Mouse (Mus musculus): ENCODE results near the gene Anks1. TPM values are rescaled to one million over a fixed set of nuclear protein-coding genes. Genes with fewer than 3 reads are reported as not detected.
A peak's percentile ranks its signal among the peaks of the same experiment; 100 is the strongest.

Anks1 gene
- 27.8 and 36.5 TPM in 2 replicates for polyA plus RNA-seq (2015; fragmentation: Nextera tagmentation; extraction: Ambion mirVana)

- Histone ChIP-seq H3K4me2 (ENCODE audit: low read length) (peak within 1 kb of the TSS; percentile 98), H3K9ac (replicated peaks; ENCODE audit: low read depth, low read length) (peak within 1 kb of the TSS; percentile 83), H3K4me3 (replicated peaks; ENCODE audit: low read length) (peak within 1 kb of the TSS; percentile 64), H3K27me3 (replicated peaks; ENCODE audit: control insufficient read depth, insufficient read depth, low read length) (no peaks in the 10 kb centered on the region), H3K9me3 (ENCODE audit: control insufficient read depth, low read length) (no peaks in the 10 kb centered on the region), H3K36me3 (ENCODE audit: control insufficient read depth, insufficient read depth) (no peaks in the 10 kb centered on the region), H3K27ac (ENCODE audit: low read length) (peak within 1 kb of the TSS; percentile 82), H3K4me1 (replicated peaks; ENCODE audit: control insufficient read depth, insufficient read depth, low read length) (peaks cover 42% of the 10 kb centered on the region)
- ATAC-seq, result peak; percentile 88
- under 1% methylated on average over 70 of the region's 78 CpGs for WGBS
Measured at GRCm38 (mm10) chr17:27908888-27909621, at the start of gene Anks1. TSS of gene Anks1 (plus strand) at chr17:27909306.

DNA sequence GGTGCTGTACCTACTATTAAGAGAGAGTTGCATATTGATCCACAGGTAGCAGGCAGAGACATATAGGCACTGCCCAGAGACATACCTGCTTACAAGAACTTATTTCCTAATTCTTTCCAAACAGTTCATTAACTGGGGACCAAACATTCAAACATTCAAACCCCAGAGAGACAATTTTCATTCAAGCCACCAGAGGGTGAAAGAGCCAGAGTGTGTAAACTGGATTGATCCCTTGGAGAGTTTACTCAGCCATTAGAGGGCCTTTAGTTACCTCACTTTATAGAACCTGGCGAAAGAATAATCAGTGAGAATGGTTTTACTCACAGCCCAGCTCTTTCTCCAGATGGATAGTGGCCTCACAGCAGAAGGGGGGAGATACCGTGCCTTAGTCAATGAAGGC lies 43.6 kb upstream of the Anks1 start:
- 82% methylated on average over 2 of the region's 2 CpGs for WGBS
- ATAC-seq, result no peak

GRCm38 (mm10) chr17:27866737-27867136 lies 42.4 kb upstream of the Anks1 start:
- no peaks in the 10 kb centered on the region; the same call in 1 of the 2 replicates for H3K4me1 ChIP-seq (replicated peaks; ENCODE audit: control insufficient read depth, insufficient read depth, low read length)
- WGBS, result 90% methylated on average over 4 of the region's 4 CpGs
- no peak for ATAC-seq

More for the DNA sequence above, 43.6 kb upstream of the Anks1 start:
- Histone ChIP-seq H3K4me3 (replicated peaks; ENCODE audit: low read length) (no peak overlapping the region), H3K9me3 (ENCODE audit: control insufficient read depth, low read length) (no peaks in the 10 kb centered on the region), H3K4me1 (replicated peaks; ENCODE audit: control insufficient read depth, insufficient read depth, low read length) (no peaks in the 10 kb centered on the region), H3K36me3 (ENCODE audit: control insufficient read depth, insufficient read depth) (no peaks in the 10 kb centered on the region), H3K27me3 (replicated peaks; ENCODE audit: control insufficient read depth, insufficient read depth, low read length) (no peaks in the 10 kb centered on the region), H3K4me2 (ENCODE audit: low read length) (no peak overlapping the region), H3K9ac (replicated peaks; ENCODE audit: low read depth, low read length) (no peak overlapping the region), H3K27ac (ENCODE audit: low read length) (no peak overlapping the region)

GRCm38 (mm10) chr17:27871851-27872250 lies 37.3 kb upstream of the Anks1 start:
- ATAC-seq, result peak; percentile 33; the same call in 1 of the 2 replicates
- H3K36me3 ChIP-seq (ENCODE audit: control insufficient read depth, insufficient read depth), result no peaks in the 10 kb centered on the region
- H3K4me3 ChIP-seq (replicated peaks; ENCODE audit: low read length), result no peak overlapping the region
- H3K4me2 ChIP-seq (ENCODE audit: low read length), result no peak overlapping the region
- H3K27me3 ChIP-seq (replicated peaks; ENCODE audit: control insufficient read depth, insufficient read depth, low read length), result no peaks in the 10 kb centered on the region
- no peak overlapping the region for H3K9ac ChIP-seq (replicated peaks; ENCODE audit: low read depth, low read length)
- H3K27ac ChIP-seq (ENCODE audit: low read length), result no peak overlapping the region
- no peaks in the 10 kb centered on the region; the same call in 1 of the 2 replicates for H3K4me1 ChIP-seq (replicated peaks; ENCODE audit: control insufficient read depth, insufficient read depth, low read length)
- no peaks in the 10 kb centered on the region for H3K9me3 ChIP-seq (ENCODE audit: control insufficient read depth, low read length)
- 65% methylated on average over 3 of the region's 3 CpGs for WGBS

More at GRCm38 (mm10) chr17:27866737-27867136, 42.4 kb upstream of the Anks1 start:
- Histone ChIP-seq H3K4me3 (replicated peaks; ENCODE audit: low read length) (no peak overlapping the region), H3K9ac (replicated peaks; ENCODE audit: low read depth, low read length) (no peak overlapping the region), H3K36me3 (ENCODE audit: control insufficient read depth, insufficient read depth) (no peaks in the 10 kb centered on the region), H3K27me3 (replicated peaks; ENCODE audit: control insufficient read depth, insufficient read depth, low read length) (no peaks in the 10 kb centered on the region), H3K9me3 (ENCODE audit: control insufficient read depth, low read length) (no peaks in the 10 kb centered on the region), H3K4me2 (ENCODE audit: low read length) (no peak overlapping the region), H3K27ac (ENCODE audit: low read length) (no peak overlapping the region)

DNA sequence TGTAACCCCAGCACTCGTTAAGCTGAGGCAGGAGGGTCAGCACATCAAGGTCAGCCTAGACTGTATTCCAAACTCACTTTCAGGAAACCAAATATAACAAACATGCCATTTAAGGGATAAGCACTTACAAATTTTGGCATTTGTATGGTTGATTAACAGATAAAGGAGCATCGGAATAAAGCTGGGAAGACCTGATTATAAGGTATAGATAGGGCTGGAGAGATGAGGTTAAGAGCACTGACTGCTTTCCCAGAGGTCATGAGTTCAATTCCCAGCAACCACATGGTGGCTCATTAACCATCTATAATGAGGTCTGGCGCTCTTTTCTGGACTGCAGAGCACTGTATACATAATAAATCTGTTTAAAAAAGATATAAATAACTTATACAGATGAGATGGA lies 35.5 kb upstream of the Anks1 start:
- 75% methylated on average over 3 of the region's 3 CpGs for WGBS

DNA sequence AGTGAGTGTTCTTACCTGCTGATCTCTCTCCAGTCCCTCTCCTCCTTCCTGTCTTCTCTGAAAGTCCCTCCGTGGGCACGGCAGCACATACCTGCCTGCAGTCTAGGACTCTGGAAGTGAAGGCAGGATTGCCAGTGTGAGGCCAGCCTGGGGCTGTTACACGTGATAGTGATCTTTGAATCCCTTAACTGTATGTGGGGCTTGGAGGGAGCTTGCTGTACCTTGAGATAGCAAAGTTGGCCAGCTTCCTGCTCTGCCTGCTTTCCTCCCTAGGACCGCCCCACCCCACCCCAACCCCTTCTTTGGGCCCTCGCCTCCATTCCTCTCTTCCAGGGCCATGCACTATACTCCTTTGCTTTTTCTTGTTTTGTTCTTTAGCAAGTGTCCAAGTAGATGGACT lies 34.6 kb upstream of the Anks1 start:
- H3K4me3 ChIP-seq (replicated peaks; ENCODE audit: low read length), result no peak overlapping the region
- H3K27me3 ChIP-seq (replicated peaks; ENCODE audit: control insufficient read depth, insufficient read depth, low read length), result no peaks in the 10 kb centered on the region
- H3K27ac ChIP-seq (ENCODE audit: low read length), result no peak overlapping the region
- no peak overlapping the region for H3K9ac ChIP-seq (replicated peaks; ENCODE audit: low read depth, low read length)
- H3K36me3 ChIP-seq (ENCODE audit: control insufficient read depth, insufficient read depth), result no peaks in the 10 kb centered on the region
- no peaks in the 10 kb centered on the region; the same call in 1 of the 2 replicates for H3K4me1 ChIP-seq (replicated peaks; ENCODE audit: control insufficient read depth, insufficient read depth, low read length)
- no peaks in the 10 kb centered on the region for H3K9me3 ChIP-seq (ENCODE audit: control insufficient read depth, low read length)
- 79% methylated on average over 5 of the region's 5 CpGs for WGBS
- no peak for ATAC-seq
- no peak overlapping the region for H3K4me2 ChIP-seq (ENCODE audit: low read length)

More for the DNA sequence above, 35.5 kb upstream of the Anks1 start:
- Histone ChIP-seq H3K4me1 (replicated peaks; ENCODE audit: control insufficient read depth, insufficient read depth, low read length) (no peaks in the 10 kb centered on the region; the same call in 1 of the 2 replicates), H3K4me2 (ENCODE audit: low read length) (no peak overlapping the region), H3K9ac (replicated peaks; ENCODE audit: low read depth, low read length) (no peak overlapping the region), H3K9me3 (ENCODE audit: control insufficient read depth, low read length) (no peaks in the 10 kb centered on the region), H3K27ac (ENCODE audit: low read length) (no peak overlapping the region), H3K36me3 (ENCODE audit: control insufficient read depth, insufficient read depth) (no peaks in the 10 kb centered on the region), H3K27me3 (replicated peaks; ENCODE audit: control insufficient read depth, insufficient read depth, low read length) (no peaks in the 10 kb centered on the region), H3K4me3 (replicated peaks; ENCODE audit: low read length) (no peak overlapping the region)
- ATAC-seq, result no peak

GRCm38 (mm10) chr17:27881518-27881917 lies 27.6 kb upstream of the Anks1 start:
- H3K27me3 ChIP-seq (replicated peaks; ENCODE audit: control insufficient read depth, insufficient read depth, low read length), result no peaks in the 10 kb centered on the region
- no peak overlapping the region for H3K9ac ChIP-seq (replicated peaks; ENCODE audit: low read depth, low read length)
- H3K4me1 ChIP-seq (replicated peaks; ENCODE audit: control insufficient read depth, insufficient read depth, low read length), result no peaks in the 10 kb centered on the region
- ATAC-seq, result no peak
- WGBS, result 66% methylated on average over 11 of the region's 11 CpGs
- no peaks in the 10 kb centered on the region for H3K9me3 ChIP-seq (ENCODE audit: control insufficient read depth, low read length)
- peaks cover 18% of the 10 kb centered on the region for H3K36me3 ChIP-seq (ENCODE audit: control insufficient read depth, insufficient read depth)
- H3K27ac ChIP-seq (ENCODE audit: low read length), result no peak overlapping the region
- H3K4me3 ChIP-seq (replicated peaks; ENCODE audit: low read length), result no peak overlapping the region
- H3K4me2 ChIP-seq (ENCODE audit: low read length), result no peak overlapping the region

GRCm38 (mm10) chr17:27883129-27883528 lies 26.0 kb upstream of the Anks1 start:
- Histone ChIP-seq H3K9me3 (ENCODE audit: control insufficient read depth, low read length) (no peaks in the 10 kb centered on the region), H3K9ac (replicated peaks; ENCODE audit: low read depth, low read length) (no peak overlapping the region), H3K4me1 (replicated peaks; ENCODE audit: control insufficient read depth, insufficient read depth, low read length) (no peaks in the 10 kb centered on the region), H3K36me3 (ENCODE audit: control insufficient read depth, insufficient read depth) (peaks cover 18% of the 10 kb centered on the region), H3K27ac (ENCODE audit: low read length) (no peak overlapping the region), H3K4me2 (ENCODE audit: low read length) (no peak overlapping the region), H3K4me3 (replicated peaks; ENCODE audit: low read length) (no peak overlapping the region), H3K27me3 (replicated peaks; ENCODE audit: control insufficient read depth, insufficient read depth, low read length) (no peaks in the 10 kb centered on the region)
- 88% methylated on average over 8 of the region's 8 CpGs for WGBS
- no peak for ATAC-seq

DNA sequence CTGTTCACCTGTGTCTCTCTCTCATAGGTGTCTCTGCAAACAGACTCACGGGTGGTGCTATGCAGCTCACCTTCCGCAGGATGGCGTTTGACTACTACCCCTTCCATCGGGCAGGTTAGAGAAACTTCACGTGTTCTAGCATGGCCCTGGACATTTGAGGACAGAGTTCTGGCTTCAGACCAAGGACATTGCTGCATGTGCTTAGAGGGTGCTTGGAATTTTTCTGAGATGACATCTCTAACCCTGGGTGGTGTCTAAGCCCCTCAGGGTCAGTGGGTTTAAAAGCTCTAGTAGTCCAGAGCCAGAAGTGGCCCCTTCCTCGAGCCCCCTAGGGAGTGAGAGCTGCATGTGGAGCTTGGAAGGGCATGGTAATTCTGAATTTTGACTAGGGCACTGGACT lies 25.1 kb upstream of the Anks1 start:
- Histone ChIP-seq H3K9me3 (ENCODE audit: control insufficient read depth, low read length) (no peaks in the 10 kb centered on the region), H3K4me3 (replicated peaks; ENCODE audit: low read length) (no peak overlapping the region), H3K27me3 (replicated peaks; ENCODE audit: control insufficient read depth, insufficient read depth, low read length) (no peaks in the 10 kb centered on the region), H3K27ac (ENCODE audit: low read length) (no peak overlapping the region), H3K36me3 (ENCODE audit: control insufficient read depth, insufficient read depth) (peaks cover 18% of the 10 kb centered on the region), H3K4me2 (ENCODE audit: low read length) (no peak overlapping the region), H3K9ac (replicated peaks; ENCODE audit: low read depth, low read length) (no peak overlapping the region), H3K4me1 (replicated peaks; ENCODE audit: control insufficient read depth, insufficient read depth, low read length) (no peaks in the 10 kb centered on the region)
- WGBS, result 94% methylated on average over 6 of the region's 6 CpGs
- ATAC-seq, result no peak
